Mouse (Mus musculus) E14TG2a.4 (cell line): Measurements from ENCODE around the gene Jpt1.

Experiments used
- H3K27me3 ChIP-seq: 2 replicates; pipeline ENCODE4 v1.6.1; 2014; ENCODE audit warnings: low read length, control low read depth; ENCODE audit not compliant: insufficient read depth
- H3K36me3 ChIP-seq: 2 replicates; pipeline ENCODE4 v1.6.1; 2014; ENCODE audit warnings: low read length, control low read depth; ENCODE audit not compliant: insufficient read depth
- H3K4me1 ChIP-seq: replicated peaks from 2 replicates; pipeline ENCODE4 v1.6.1; 2014; ENCODE audit warnings: low read depth, low read length, control low read depth
- H3K4me3 ChIP-seq: replicated peaks from 2 replicates; pipeline ENCODE4 v1.5.1; 2014; ENCODE audit warnings: mild to moderate bottlenecking, low read length
- H3K9me3 ChIP-seq: 2 replicates; pipeline ENCODE4 v1.6.1; 2014; ENCODE audit warnings: low read length, control low read depth
- CTCF ChIP-seq: conservative IDR thresholded peaks from 2 replicates; pipeline ENCODE4 v1.5.1; 2014; ENCODE audit warnings: low read length
- NANOG ChIP-seq: IDR thresholded peaks from 2 replicates; pipeline ENCODE4 v1.6.1; 2014; ENCODE audit warnings: borderline replicate concordance, low read length, mixed read lengths
- POU5F1 ChIP-seq: IDR thresholded peaks from 2 replicates; pipeline ENCODE4 v1.6.1; 2014; ENCODE audit warnings: low read length, borderline replicate concordance

Jpt1 gene

GRCm38 (mm10) chr11:115514238-115514663 lies at the start of gene Jpt1:
TSS of gene Jpt1 (minus strand) at chr11:115514387.
- Histone ChIP-seq H3K4me3 (peak within 1 kb of the TSS; percentile 100), H3K4me1 (peaks cover 52% of the 10 kb centered on the region), H3K9me3 (no peaks in the 10 kb centered on the region), H3K36me3 (peaks cover 30% of the 10 kb centered on the region), H3K27me3 (no peaks in the 10 kb centered on the region)
- TF ChIP-seq CTCF = no peak
- TF ChIP-seq NANOG = no peak
- TF ChIP-seq POU5F1 = no peak

GRCm38 (mm10) chr11:115563406-115563805 lies 49.2 kb upstream of the Jpt1 start:
- Histone ChIP-seq H3K4me1 (peaks cover 33% of the 10 kb centered on the region), H3K4me3 (peak overlapping the region; percentile 93), H3K27me3 (no peaks in the 10 kb centered on the region), H3K36me3 (peaks cover 33% of the 10 kb centered on the region), H3K9me3 (no peaks in the 10 kb centered on the region)
- TF ChIP-seq POU5F1 (no peak), CTCF (no peak), NANOG (no peak)

DNA sequence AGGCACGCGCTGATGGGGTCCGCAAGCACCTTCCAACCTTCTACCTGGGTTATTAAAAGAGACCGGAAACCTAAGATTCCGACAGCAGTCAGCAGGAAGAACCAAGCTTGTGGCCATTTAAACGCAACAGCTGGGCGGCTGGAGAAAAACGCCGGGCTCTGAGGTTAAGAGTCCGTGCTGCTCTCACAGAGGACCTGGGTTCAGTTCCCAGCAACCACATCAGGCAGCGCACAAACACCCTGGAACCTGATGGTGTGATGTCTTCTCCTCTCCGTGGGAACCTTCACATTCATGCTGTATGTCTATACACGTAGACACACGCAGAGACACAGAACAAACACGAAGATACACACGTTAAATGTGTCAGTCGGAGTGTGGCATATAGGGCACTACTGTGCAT lies 41.5 kb upstream of the Jpt1 start:
- no peaks in the 10 kb centered on the region for H3K27me3 ChIP-seq
- H3K4me3 ChIP-seq = peak overlapping the region; percentile 52
- H3K4me1 ChIP-seq = peaks cover 42% of the 10 kb centered on the region
- H3K9me3 ChIP-seq = no peaks in the 10 kb centered on the region
- H3K36me3 ChIP-seq = no peaks in the 10 kb centered on the region
- TF ChIP-seq NANOG = no peak
- TF ChIP-seq CTCF = no peak
- TF ChIP-seq POU5F1 = no peak

- H3K9me3 ChIP-seq = no peaks in the 10 kb centered on the region
- H3K36me3 ChIP-seq = no peaks in the 10 kb centered on the region
- peaks cover 27% of the 10 kb centered on the region for H3K4me1 ChIP-seq
- TF ChIP-seq CTCF (peak; percentile 46), POU5F1 (no peak), NANOG (no peak)
- no peak overlapping the region for H3K4me3 ChIP-seq
- no peaks in the 10 kb centered on the region for H3K27me3 ChIP-seq
Measured at GRCm38 (mm10) chr11:115552783-115553182, 38.6 kb upstream of the Jpt1 start.

DNA sequence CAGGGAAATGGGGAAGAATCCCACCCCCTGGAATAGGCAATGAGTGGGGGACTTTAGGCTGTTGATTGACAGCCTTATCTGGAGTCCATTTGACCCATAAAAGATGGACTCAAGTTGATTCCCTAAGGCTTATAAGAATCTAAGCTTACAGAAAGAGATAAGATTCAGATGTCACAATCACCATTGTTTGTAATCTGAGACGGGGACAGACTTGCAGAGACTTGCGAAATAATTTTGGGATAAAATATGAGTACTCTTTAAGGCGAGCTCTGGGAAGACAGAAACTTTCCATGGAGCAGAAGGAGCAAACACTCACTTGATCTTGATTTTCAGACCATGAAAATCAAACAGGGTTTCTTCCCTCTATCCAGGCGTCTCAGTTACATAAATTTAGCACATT lies 29.4 kb upstream of the Jpt1 start:
- no peaks in the 10 kb centered on the region for H3K36me3 ChIP-seq
- peaks cover 12% of the 10 kb centered on the region for H3K4me1 ChIP-seq
- no peak overlapping the region for H3K4me3 ChIP-seq
- H3K27me3 ChIP-seq = peaks cover 7% of the 10 kb centered on the region; the same call in 1 of the 2 replicates
- TF ChIP-seq NANOG = no peak
- no peak for TF ChIP-seq CTCF
- TF ChIP-seq POU5F1 = no peak
- no peaks in the 10 kb centered on the region for H3K9me3 ChIP-seq

- no peaks in the 10 kb centered on the region for H3K9me3 ChIP-seq
- TF ChIP-seq CTCF (no peak; the same call in 1 of the 2 replicates), POU5F1 (no peak), NANOG (no peak)
- peaks cover 38% of the 10 kb centered on the region for H3K4me1 ChIP-seq
- H3K4me3 ChIP-seq = no peak overlapping the region
- H3K36me3 ChIP-seq = peaks cover 19% of the 10 kb centered on the region
- peaks cover 5% of the 10 kb centered on the region; the same call in 1 of the 2 replicates for H3K27me3 ChIP-seq
Measured at GRCm38 (mm10) chr11:115538045-115538444, 23.9 kb upstream of the Jpt1 start.

GRCm38 (mm10) chr11:115536856-115537568 lies 22.8 kb upstream of the Jpt1 start:
- Histone ChIP-seq H3K4me1 (peaks cover 49% of the 10 kb centered on the region), H3K27me3 (no peaks in the 10 kb centered on the region), H3K4me3 (peak overlapping the region; percentile 76), H3K36me3 (peaks cover 29% of the 10 kb centered on the region), H3K9me3 (no peaks in the 10 kb centered on the region)
- TF ChIP-seq NANOG (no peak), POU5F1 (no peak), CTCF (no peak)

GRCm38 (mm10) chr11:115536038-115536681 lies 22.0 kb upstream of the Jpt1 start, which contains the start of gene Sumo2:
TSS of gene Sumo2 (minus strand) at chr11:115536276.
- H3K27me3 ChIP-seq = no peaks in the 10 kb centered on the region
- H3K9me3 ChIP-seq = no peaks in the 10 kb centered on the region
- H3K36me3 ChIP-seq = peaks cover 38% of the 10 kb centered on the region
- H3K4me3 ChIP-seq = peak within 1 kb of the TSS; percentile 94
- peaks cover 57% of the 10 kb centered on the region for H3K4me1 ChIP-seq
- TF ChIP-seq CTCF (no peak), POU5F1 (no peak), NANOG (no peak)
